25 mouse cellular contexts compared by ENCODE assay signal in genomic region chr12:111042365-111042764, GRCm38 (mm10).
"Had no signal": no experiment of that assay in that cellular context is flagged by ENCODE, and none has a peak within 500 bp of the region (broad histone marks: within the 10 kb centered on the region; RNA-seq: fewer than 3 reads in every experiment).

No protein-coding gene starts in this region.

- H3K27me3 ChIP-seq: heart, embryonic 12.5 days; hindbrain, embryonic 12.5 days; intestine, embryonic 15.5 days; limb, embryonic 12.5 days; liver, embryonic 12.5 days had no signal

- H3K9me3 ChIP-seq: heart, embryonic 10.5 days; heart, embryonic 12.5 days; hindbrain, embryonic 10.5 days; hindbrain, embryonic 12.5 days; intestine, embryonic 15.5 days; limb, embryonic 10.5 days; limb, embryonic 12.5 days; liver, embryonic 12.5 days had no signal

- H3K4me3 ChIP-seq: gastrocnemius, adult 2 months; heart, embryonic 10.5 days; heart, embryonic 12.5 days; hindbrain, embryonic 10.5 days; hindbrain, embryonic 12.5 days; intestine, embryonic 15.5 days; layer of hippocampus, adult 2 months; left cerebral cortex, adult 2 months; limb, embryonic 10.5 days; limb, embryonic 12.5 days; liver, embryonic 12.5 days had no signal

- H3K27ac ChIP-seq: gastrocnemius, adult 2 months; heart, embryonic 10.5 days; hindbrain, embryonic 10.5 days; hindbrain, embryonic 12.5 days; hindbrain, embryonic 14.5 days; intestine, embryonic 15.5 days; layer of hippocampus, adult 2 months; left cerebral cortex, adult 2 months; limb, embryonic 10.5 days; limb, embryonic 12.5 days; liver, embryonic 12.5 days had no signal

- DNase-seq: gastrocnemius, adult 2 months; gastrocnemius, postnatal 10 days; gastrocnemius, postnatal 25 days; heart, adult 18-20 months; heart, postnatal 10 days; heart, postnatal 4 days; kidney, adult 18-20 months; kidney, adult 8-10 months; kidney, postnatal 10 days; kidney, postnatal 25 days; kidney, postnatal 4 days had no signal

- ATAC-seq: hindbrain, embryonic 16.5 days; inflammation-experienced regulatory T-cells, adult 6 months; intestine, embryonic 15.5 days; intestine, postnatal 0 days; liver, embryonic 12.5 days had no signal

- H3K4me2 ChIP-seq: heart, embryonic 12.5 days; hindbrain, embryonic 12.5 days; hindbrain, embryonic 14.5 days; intestine, embryonic 15.5 days; limb, embryonic 12.5 days had no signal

- H3K9ac ChIP-seq: heart, embryonic 12.5 days; hindbrain, embryonic 12.5 days; hindbrain, embryonic 14.5 days; intestine, embryonic 15.5 days; limb, embryonic 12.5 days had no signal
